Mouse (Mus musculus) cerebellum, adult 2 months (tissue): ENCODE data around the gene Trim44.

Source experiments
- CTCF ChIP-seq: fragments of 200-500 bp; IDR thresholded peaks from 2 replicates; pipeline ENCODE4 v1.5.1; 2011; ENCODE audit warnings: low read depth, mild to moderate bottlenecking, control low read depth, low read length, moderate library complexity, borderline replicate concordance; ENCODE audit not compliant: insufficient read depth
- POLR2A ChIP-seq: fragments of 200-500 bp; IDR thresholded peaks from 2 replicates; pipeline ENCODE4 v1.6.1; 2011; ENCODE audit warnings: low read length, control low read depth, borderline replicate concordance; ENCODE audit not compliant: insufficient read depth

DNA sequence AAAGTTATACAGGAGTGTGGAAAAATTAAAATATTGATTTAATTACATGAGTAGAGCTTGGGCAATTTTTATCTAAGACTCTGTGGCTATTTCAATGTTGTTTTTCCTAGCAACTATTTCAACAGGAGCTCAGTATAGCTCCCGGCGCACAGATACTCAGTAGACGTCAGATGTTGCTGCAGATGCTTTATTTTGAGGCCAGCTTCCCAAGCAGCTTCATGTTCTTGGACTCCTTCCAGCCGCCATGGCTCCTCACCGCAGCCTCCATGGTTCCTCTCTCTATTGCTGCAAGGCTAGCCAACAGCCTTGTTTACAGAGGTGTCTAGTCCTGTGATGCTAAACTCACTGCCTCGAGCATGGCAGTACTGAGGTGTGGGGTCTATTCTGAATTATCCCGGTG, 134.3 kb downstream of the Trim44 start:
- TF ChIP-seq CTCF (no peak), POLR2A (no peak)
